Mouse (Mus musculus): ENCODE measurements around the gene Ifrd1. TPM values are rescaled to one million over a fixed set of nuclear protein-coding genes. Genes with fewer than 3 reads are reported as not detected.
A peak's percentile ranks its signal among the peaks of the same experiment; 100 is the strongest.
"Not testable (repeated sequence)": the region's sequence is repeated elsewhere in the genome, so short reads cannot be mapped to it uniquely, and the experiment has no call there.

Ifrd1 gene
- 1,000 to 10,000 TPM in 12 of 26 experiments, 100 to 1,000 TPM in 13, 10 to 100 TPM in 1; 98.1 to 9,655 (median 812) TPM for total RNA-seq (2018; cell fraction: chromatin; rRNA removed)
- total RNA-seq (2018; cell fraction: cytosol; rRNA removed), result 1,000 to 10,000 TPM in 2 of 26 experiments, 100 to 1,000 TPM in 17, 10 to 100 TPM in 7; 53.1 to 1,158 (median 262) TPM
- total RNA-seq (2018; cell fraction: nucleus; rRNA removed), result 1,000 to 10,000 TPM in 12 of 26 experiments, 100 to 1,000 TPM in 14; 107 to 7,040 (median 913) TPM
- 38.4 to 106 TPM (median 92.1 TPM) in 3 replicates for polyA plus RNA-seq (2018)

GRCm38 (mm10) chr12:40248454-40249180 lies at the start of gene Ifrd1:
Gene Ifrd1 (minus strand): TSS chr12:40248504.
- H3K4me3 ChIP-seq (ENCODE audit: inconsistent target), result no peak within 1 kb of the TSS
- 14% methylated on average over 5 of the region's 5 CpGs for WGBS (ENCODE audit: missing documents)
- H3K27ac ChIP-seq, result 0 out of 2 replicates have a peak within 1 kb of the TSS, but pooled peaks have one; percentile 0

GRCm38 (mm10) chr12:40286539-40286938 lies 38.2 kb upstream of the Ifrd1 start:
- no peak overlapping the region for H3K4me3 ChIP-seq (ENCODE audit: inconsistent target)
- 76% methylated on average over 4 of the region's 4 CpGs for WGBS (ENCODE audit: missing documents)
- no peak overlapping the region for H3K27ac ChIP-seq
- no peaks in the 10 kb centered on the region for H3K36me3 ChIP-seq (ENCODE audit: inconsistent target)
- H3K79me2 ChIP-seq (ENCODE audit: inconsistent target), result no peaks in the 10 kb centered on the region

More at GRCm38 (mm10) chr12:40248454-40249180, at the start of gene Ifrd1:
- H3K79me2 ChIP-seq (ENCODE audit: inconsistent target), result no peaks in the 10 kb centered on the region
- H3K36me3 ChIP-seq (ENCODE audit: inconsistent target), result no peaks in the 10 kb centered on the region

- H3K27ac ChIP-seq, result no peak overlapping the region
- WGBS (ENCODE audit: missing documents), result 87% methylated on average over 4 of the region's 4 CpGs
- no peak overlapping the region for H3K4me3 ChIP-seq (ENCODE audit: inconsistent target)
Measured at GRCm38 (mm10) chr12:40280596-40281325, 32.5 kb upstream of the Ifrd1 start.

GRCm38 (mm10) chr12:40277581-40277980 lies 29.3 kb upstream of the Ifrd1 start:
- Histone ChIP-seq H3K36me3 (ENCODE audit: inconsistent target) (no peaks in the 10 kb centered on the region), H3K4me3 (ENCODE audit: inconsistent target) (no peak overlapping the region), H3K79me2 (ENCODE audit: inconsistent target) (no peaks in the 10 kb centered on the region), H3K27ac (no peak overlapping the region)
- WGBS (ENCODE audit: missing documents), result 8% methylated on average over 3 of the region's 3 CpGs

More at GRCm38 (mm10) chr12:40280596-40281325, 32.5 kb upstream of the Ifrd1 start:
- no peaks in the 10 kb centered on the region for H3K36me3 ChIP-seq (ENCODE audit: inconsistent target)
- H3K79me2 ChIP-seq (ENCODE audit: inconsistent target), result no peaks in the 10 kb centered on the region

GRCm38 (mm10) chr12:40274931-40275330 lies 26.6 kb upstream of the Ifrd1 start:
- no peak overlapping the region for H3K27ac ChIP-seq
- no peak overlapping the region for H3K4me3 ChIP-seq (ENCODE audit: inconsistent target)
- no peaks in the 10 kb centered on the region for H3K36me3 ChIP-seq (ENCODE audit: inconsistent target)
- H3K79me2 ChIP-seq (ENCODE audit: inconsistent target), result no peaks in the 10 kb centered on the region

GRCm38 (mm10) chr12:40273339-40273738 lies 25.0 kb upstream of the Ifrd1 start:
- Histone ChIP-seq H3K27ac (no peak overlapping the region), H3K79me2 (ENCODE audit: inconsistent target) (no peaks in the 10 kb centered on the region), H3K36me3 (ENCODE audit: inconsistent target) (no peaks in the 10 kb centered on the region), H3K4me3 (ENCODE audit: inconsistent target) (no peak overlapping the region)
- WGBS (ENCODE audit: missing documents), result 32% methylated on average over 4 of the region's 4 CpGs

GRCm38 (mm10) chr12:40272710-40273109 lies 24.4 kb upstream of the Ifrd1 start:
- Histone ChIP-seq H3K36me3 (ENCODE audit: inconsistent target) (no peaks in the 10 kb centered on the region), H3K79me2 (ENCODE audit: inconsistent target) (no peaks in the 10 kb centered on the region), H3K27ac (no peak overlapping the region), H3K4me3 (ENCODE audit: inconsistent target) (no peak overlapping the region)
- 84% methylated on average over 4 of the region's 4 CpGs for WGBS (ENCODE audit: missing documents)

GRCm38 (mm10) chr12:40268313-40268712 lies 20.0 kb upstream of the Ifrd1 start:
- Histone ChIP-seq H3K79me2 (ENCODE audit: inconsistent target) (no peaks in the 10 kb centered on the region), H3K27ac (no peak overlapping the region), H3K36me3 (ENCODE audit: inconsistent target) (no peaks in the 10 kb centered on the region), H3K4me3 (ENCODE audit: inconsistent target) (no peak overlapping the region)
- WGBS (ENCODE audit: missing documents), result 80% methylated on average over 2 of the region's 2 CpGs

GRCm38 (mm10) chr12:40263712-40264111 lies 15.4 kb upstream of the Ifrd1 start:
- Histone ChIP-seq H3K27ac (no peak overlapping the region), H3K36me3 (ENCODE audit: inconsistent target) (no peaks in the 10 kb centered on the region), H3K4me3 (ENCODE audit: inconsistent target) (no peak overlapping the region), H3K79me2 (ENCODE audit: inconsistent target) (no peaks in the 10 kb centered on the region)
- 98% methylated on average over 4 of the region's 4 CpGs for WGBS (ENCODE audit: missing documents)

- H3K79me2 ChIP-seq (ENCODE audit: inconsistent target), result no peaks in the 10 kb centered on the region
- 97% methylated on average over 6 of the region's 6 CpGs for WGBS (ENCODE audit: missing documents)
- H3K4me3 ChIP-seq (ENCODE audit: inconsistent target), result no peak overlapping the region
- no peak overlapping the region for H3K27ac ChIP-seq
- H3K36me3 ChIP-seq (ENCODE audit: inconsistent target), result no peaks in the 10 kb centered on the region
Measured at GRCm38 (mm10) chr12:40263006-40263405, 14.7 kb upstream of the Ifrd1 start.

- H3K27ac ChIP-seq, result no peak overlapping the region
- 95% methylated on average over 6 of the region's 6 CpGs for WGBS (ENCODE audit: missing documents)
Measured at GRCm38 (mm10) chr12:40258462-40259000, 10.2 kb upstream of the Ifrd1 start.

GRCm38 (mm10) chr12:40257226-40257625 lies 8.9 kb upstream of the Ifrd1 start:
- 3% methylated on average over 8 of the region's 8 CpGs for WGBS (ENCODE audit: missing documents)
- Histone ChIP-seq H3K27ac (no peak overlapping the region), H3K4me3 (ENCODE audit: inconsistent target) (no peak overlapping the region), H3K36me3 (ENCODE audit: inconsistent target) (no peaks in the 10 kb centered on the region), H3K79me2 (ENCODE audit: inconsistent target) (no peaks in the 10 kb centered on the region)

More at GRCm38 (mm10) chr12:40258462-40259000, 10.2 kb upstream of the Ifrd1 start:
- H3K36me3 ChIP-seq (ENCODE audit: inconsistent target), result no peaks in the 10 kb centered on the region
- H3K79me2 ChIP-seq (ENCODE audit: inconsistent target), result no peaks in the 10 kb centered on the region
- no peak overlapping the region for H3K4me3 ChIP-seq (ENCODE audit: inconsistent target)

GRCm38 (mm10) chr12:40256543-40256942 lies 8.2 kb upstream of the Ifrd1 start:
- Histone ChIP-seq H3K4me3 (ENCODE audit: inconsistent target) (no peak overlapping the region), H3K79me2 (ENCODE audit: inconsistent target) (no peaks in the 10 kb centered on the region), H3K36me3 (ENCODE audit: inconsistent target) (no peaks in the 10 kb centered on the region), H3K27ac (no peak overlapping the region)
- 88% methylated on average over 2 of the region's 2 CpGs for WGBS (ENCODE audit: missing documents)

GRCm38 (mm10) chr12:40256033-40256432 lies 7.7 kb upstream of the Ifrd1 start:
- no peak overlapping the region for H3K4me3 ChIP-seq (ENCODE audit: inconsistent target)
- H3K27ac ChIP-seq, result no peak overlapping the region
- no peaks in the 10 kb centered on the region for H3K79me2 ChIP-seq (ENCODE audit: inconsistent target)
- H3K36me3 ChIP-seq (ENCODE audit: inconsistent target), result no peaks in the 10 kb centered on the region

- 98% methylated on average over 4 of the region's 4 CpGs for WGBS (ENCODE audit: missing documents)
Measured at GRCm38 (mm10) chr12:40255310-40255709, 7.0 kb upstream of the Ifrd1 start.

More at GRCm38 (mm10) chr12:40255310-40255709, 7.0 kb upstream of the Ifrd1 start:
- H3K79me2 ChIP-seq (ENCODE audit: inconsistent target); H3K27ac ChIP-seq; H3K4me3 ChIP-seq (ENCODE audit: inconsistent target); H3K36me3 ChIP-seq (ENCODE audit: inconsistent target): not testable (repeated sequence)

All from macrophage (primary cell).